ENCODE assay signal across 1 mouse cellular context in genomic region chr11:75913953-75914352, GRCm38 (mm10).
TF ChIP-seq lines count a peak whose summit lies in the region.

No protein-coding gene starts in this region.

TF ChIP-seq in MEL, 35 proteins besides CTCF, POLR2A, EP300 and RAD21 (continued from another document):
- TF ChIP-seq ZKSCAN1 (IDR thresholded peaks at IDR 0.05; ENCODE audit: low read depth, low read length), result no peak
- no peak for TF ChIP-seq MAFK (IDR thresholded peaks at IDR 0.05; ENCODE audit: borderline replicate concordance, low read depth, low read length)
- no peak for TF ChIP-seq ELF1 (IDR thresholded peaks at IDR 0.05; ENCODE audit: low read depth, low read length)
- no peak for TF ChIP-seq GATA1 (IDR thresholded peaks at IDR 0.05; ENCODE audit: low read depth, low read length)
- no peak for TF ChIP-seq TAL1 (IDR thresholded peaks at IDR 0.05; ENCODE audit: low read length)
- TF ChIP-seq USF2 (IDR thresholded peaks at IDR 0.05; ENCODE audit: borderline replicate concordance in 1 of 2, insufficient read depth in 1 of 2, low read depth in 1 of 2, low read length in 2 of 2), result no peak
- TF ChIP-seq SIN3A (IDR thresholded peaks at IDR 0.05; ENCODE audit: low read length), result 0 out of 2 replicates have a peak, but pooled peaks have one; percentile 1
TF ChIP-seq in MEL: peak in this region for 4.
